Mouse (Mus musculus): ENCODE measurements at regions not wholly inside any gene's neighbourhood (a gene's known extent, or its start where the extent isn't known, plus 50 kb on each side); places are given as distances from the start of the nearest gene placed in this dataset.

GRCm38 (mm10) chrX:44228847-44229246 is 139.3 kb downstream of the Dcaf12l2 start:
- Histone ChIP-seq H3K4me2 (replicated peaks) (no peak overlapping the region), H3K27me3 (ENCODE audit: control insufficient read depth, insufficient read depth, low read length) (no peaks in the 10 kb centered on the region), H3K36me3 (replicated peaks; ENCODE audit: control insufficient read depth, insufficient read depth) (no peaks in the 10 kb centered on the region), H3K9me3 (ENCODE audit: control insufficient read depth, low read length) (no peaks in the 10 kb centered on the region), H3K27ac (no peak overlapping the region), H3K4me3 (replicated peaks; ENCODE audit: low read length) (no peak overlapping the region), H3K9ac (no peak overlapping the region), H3K4me1 (replicated peaks; ENCODE audit: control insufficient read depth, insufficient read depth, low read length) (no peaks in the 10 kb centered on the region)
- DNase-seq (ENCODE audit: low spot score) (peak; percentile 34), ATAC-seq (ENCODE audit: low FRiP score) (no peak)
- 16% methylated on average over 2 of the region's 2 CpGs for WGBS
